Mouse (Mus musculus) kidney, embryonic 14.5 days (tissue): ENCODE data around the gene Nek8. TPM values are rescaled to one million over a fixed set of nuclear protein-coding genes. Genes with fewer than 3 reads are reported as not detected.

Experiments
- ATAC-seq: fragments of 200-750 bp; cut with Nextera tagmentation; 2 replicates; pipeline ENCODE4 v1.8.0; 2017; ENCODE audit warnings: moderate number of reproducible peaks, mild to moderate bottlenecking, moderate TSS enrichment, moderate library complexity; ENCODE audit not compliant: low FRiP score, low TSS enrichment
- H3K27ac ChIP-seq: fragments of 300-500 bp; sonication (generic); 2 replicates; pipeline ENCODE4 v1.5.1; 2014; ENCODE audit warnings: low read depth, mild to moderate bottlenecking, low read length, moderate library complexity, mixed read lengths
- H3K27me3 ChIP-seq: fragments of 300-500 bp; sonication (generic); 2 replicates; pipeline ENCODE4 v1.6.1; 2014; ENCODE audit warnings: mild to moderate bottlenecking, low read length; ENCODE audit not compliant: control insufficient read depth, insufficient read depth
- H3K36me3 ChIP-seq: fragments of 300-500 bp; sonication (generic); 2 replicates; pipeline ENCODE4 v1.6.1; 2014; ENCODE audit warnings: low read length, mixed read lengths; ENCODE audit not compliant: control insufficient read depth, insufficient read depth
- H3K4me1 ChIP-seq: fragments of 300-500 bp; sonication (generic); 2 replicates; pipeline ENCODE4 v1.6.1; 2014; ENCODE audit warnings: low read length, mixed read lengths; ENCODE audit not compliant: control insufficient read depth, insufficient read depth
- H3K4me2 ChIP-seq: fragments of 300-500 bp; sonication (generic); replicated peaks from 2 replicates; pipeline ENCODE4 v1.6.1; 2014; ENCODE audit warnings: low read depth, mild to moderate bottlenecking, low read length
- H3K4me3 ChIP-seq: fragments of 300-500 bp; sonication (generic); 2 replicates; pipeline ENCODE4 v1.5.1; 2014; ENCODE audit warnings: mild to moderate bottlenecking, low read length
- H3K9ac ChIP-seq: fragments of 300-500 bp; sonication (generic); 2 replicates; pipeline ENCODE4 v1.6.1; 2014; ENCODE audit warnings: low read depth, mild to moderate bottlenecking, low read length, moderate library complexity
- H3K9me3 ChIP-seq: fragments of 300-500 bp; sonication (generic); 2 replicates; pipeline ENCODE4 v1.6.1; 2016; ENCODE audit warnings: low read length; ENCODE audit not compliant: control insufficient read depth
- WGBS: fragments of 180-500 bp; shearing (Covaris S2); extraction: QIAGEN DNeasy Blood & Tissue Kit; methylation state at CpG from one replicate; pipeline ENCODE4 v1.1.7; 2014; 5-methylcytosine and 5-hydroxymethylcytosine counted together
- polyA plus RNA-seq: library from polyadenylated mRNA; unstranded; fragments of >200 nt; fragmentation: Nextera tagmentation; extraction: Ambion mirVana; gene quantifications from 2 replicates; pipeline ENCODE4 v1.2.1, GENCODE M21; 2014

The Nek8 gene
- polyA plus RNA-seq, 1 experiment from 2014 or later, result 20.6 TPM

- H3K36me3 ChIP-seq, result peaks cover 70% of the 10 kb centered on the region
- no peak for ATAC-seq
- no peak overlapping the region for H3K27ac ChIP-seq
These were observed 16.3 kb downstream of the Nek8 start for GRCm38 (mm10) chr11:78160171-78160570.

GRCm38 (mm10) chr11:78159557-78159956, 16.9 kb downstream of the Nek8 start:
- WGBS, result 84% methylated on average over 7 of the region's 7 CpGs
- Histone ChIP-seq H3K4me2 (no peak overlapping the region), H3K36me3 (peaks cover 75% of the 10 kb centered on the region), H3K9ac (no peak overlapping the region), H3K4me1 (peaks cover 20% of the 10 kb centered on the region), H3K4me3 (no peak overlapping the region), H3K9me3 (no peaks in the 10 kb centered on the region), H3K27me3 (no peaks in the 10 kb centered on the region), H3K27ac (no peak overlapping the region)
- no peak for ATAC-seq

More at GRCm38 (mm10) chr11:78160171-78160570, 16.3 kb downstream of the Nek8 start:
- H3K4me2 ChIP-seq, result no peak overlapping the region
- no peaks in the 10 kb centered on the region for H3K9me3 ChIP-seq
- WGBS, result 87% methylated on average over 18 of the region's 18 CpGs
- no peak overlapping the region for H3K4me3 ChIP-seq
- H3K27me3 ChIP-seq, result no peaks in the 10 kb centered on the region
- no peak overlapping the region for H3K9ac ChIP-seq
- peaks cover 20% of the 10 kb centered on the region for H3K4me1 ChIP-seq

GRCm38 (mm10) chr11:78159096-78159495, 17.4 kb downstream of the Nek8 start:
- no peak overlapping the region for H3K4me3 ChIP-seq
- H3K27me3 ChIP-seq, result no peaks in the 10 kb centered on the region
- no peak overlapping the region for H3K4me2 ChIP-seq
- H3K9ac ChIP-seq, result no peak overlapping the region
- H3K4me1 ChIP-seq, result peaks cover 20% of the 10 kb centered on the region
- peak; percentile 16 for ATAC-seq
- H3K36me3 ChIP-seq, result peaks cover 80% of the 10 kb centered on the region
- no peaks in the 10 kb centered on the region for H3K9me3 ChIP-seq
- no peak overlapping the region for H3K27ac ChIP-seq
- 31% methylated on average over 2 of the region's 2 CpGs for WGBS

GRCm38 (mm10) chr11:78156156-78156699, 20.2 kb downstream of the Nek8 start:
- 60% methylated on average over 6 of the region's 6 CpGs for WGBS

GRCm38 (mm10) chr11:78155674-78156073, 20.8 kb downstream of the Nek8 start:
- peaks cover 88% of the 10 kb centered on the region for H3K36me3 ChIP-seq
- no peaks in the 10 kb centered on the region for H3K27me3 ChIP-seq
- 89% methylated on average over 5 of the region's 5 CpGs for WGBS
- H3K9me3 ChIP-seq, result no peaks in the 10 kb centered on the region
- no peak overlapping the region for H3K9ac ChIP-seq
- no peak overlapping the region for H3K4me3 ChIP-seq
- no peak overlapping the region for H3K4me2 ChIP-seq
- no peaks in the 10 kb centered on the region for H3K4me1 ChIP-seq
- ATAC-seq, result no peak
- H3K27ac ChIP-seq, result no peak overlapping the region

More at GRCm38 (mm10) chr11:78156156-78156699, 20.2 kb downstream of the Nek8 start:
- no peak overlapping the region for H3K9ac ChIP-seq
- no peaks in the 10 kb centered on the region for H3K9me3 ChIP-seq
- no peak overlapping the region for H3K4me2 ChIP-seq
- H3K4me1 ChIP-seq, result no peaks in the 10 kb centered on the region
- no peak for ATAC-seq
- H3K4me3 ChIP-seq, result no peak overlapping the region
- peaks cover 89% of the 10 kb centered on the region for H3K36me3 ChIP-seq
- no peaks in the 10 kb centered on the region for H3K27me3 ChIP-seq
- no peak overlapping the region for H3K27ac ChIP-seq

- 80% methylated on average over 13 of the region's 13 CpGs for WGBS
- no peak overlapping the region for H3K4me2 ChIP-seq
- peaks cover 81% of the 10 kb centered on the region for H3K36me3 ChIP-seq
- H3K4me1 ChIP-seq, result no peaks in the 10 kb centered on the region
- no peaks in the 10 kb centered on the region for H3K9me3 ChIP-seq
- H3K9ac ChIP-seq, result no peak overlapping the region
- no peaks in the 10 kb centered on the region for H3K27me3 ChIP-seq
- H3K27ac ChIP-seq, result no peak overlapping the region
- no peak for ATAC-seq
- H3K4me3 ChIP-seq, result no peak overlapping the region
These were observed 22.7 kb downstream of the Nek8 start for GRCm38 (mm10) chr11:78153778-78154177.

GRCm38 (mm10) chr11:78152299-78153231, 23.9 kb downstream of the Nek8 start:
- H3K4me3 ChIP-seq, result no peak overlapping the region
- no peak overlapping the region for H3K9ac ChIP-seq
- no peaks in the 10 kb centered on the region for H3K9me3 ChIP-seq
- no peak overlapping the region for H3K4me2 ChIP-seq
- 0 out of 2 replicates have a peak overlapping the region, but pooled peaks have one; percentile 11 for H3K27ac ChIP-seq
- H3K27me3 ChIP-seq, result no peaks in the 10 kb centered on the region
- no peak for ATAC-seq
- WGBS, result 73% methylated on average over 9 of the region's 9 CpGs
- H3K4me1 ChIP-seq, result no peaks in the 10 kb centered on the region
- peaks cover 69% of the 10 kb centered on the region for H3K36me3 ChIP-seq

- H3K9me3 ChIP-seq, result no peaks in the 10 kb centered on the region
- H3K9ac ChIP-seq, result no peak overlapping the region
- H3K4me2 ChIP-seq, result no peak overlapping the region
- no peaks in the 10 kb centered on the region for H3K27me3 ChIP-seq
- no peak overlapping the region for H3K27ac ChIP-seq
- no peak overlapping the region for H3K4me3 ChIP-seq
- peaks cover 58% of the 10 kb centered on the region for H3K36me3 ChIP-seq
- 26% methylated on average over 1 of the region's 1 CpGs for WGBS
- H3K4me1 ChIP-seq, result no peaks in the 10 kb centered on the region
- ATAC-seq, result no peak
These were observed 25.3 kb downstream of the Nek8 start for GRCm38 (mm10) chr11:78151161-78151560.
